Mouse (Mus musculus) urinary bladder, postnatal 14 days (tissue): ENCODE measurements around the gene Lce6a.

ENCODE experiments used
- DNase-seq: peaks from one replicate; pipeline ENCODE4 v3.0.0; 2021; ENCODE audit warnings: low spot score

The Lce6a gene

DNA sequence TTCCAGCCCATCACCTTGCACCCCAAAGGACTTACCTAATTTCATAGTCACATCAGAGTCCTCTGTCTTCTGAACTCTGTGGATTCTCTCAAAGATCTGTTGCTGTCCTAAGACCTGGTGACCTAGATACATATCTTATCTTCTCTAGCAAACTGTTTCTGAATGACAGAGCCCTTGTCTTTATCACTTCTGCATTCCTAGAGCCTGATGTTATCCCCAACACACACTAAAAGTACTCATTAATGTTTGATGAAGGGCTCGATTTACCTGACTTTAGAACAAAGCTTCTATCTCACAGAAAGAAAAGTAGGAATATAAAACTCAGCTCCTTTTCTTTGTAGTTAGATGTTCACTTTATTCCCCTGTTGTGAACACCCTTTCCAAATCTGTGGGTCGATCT lies at the start of gene Lce6a:
TSS of gene Lce6a (minus strand) at position 101 of the 400 bp plus-strand sequence.
- no peak for DNase-seq

DNA sequence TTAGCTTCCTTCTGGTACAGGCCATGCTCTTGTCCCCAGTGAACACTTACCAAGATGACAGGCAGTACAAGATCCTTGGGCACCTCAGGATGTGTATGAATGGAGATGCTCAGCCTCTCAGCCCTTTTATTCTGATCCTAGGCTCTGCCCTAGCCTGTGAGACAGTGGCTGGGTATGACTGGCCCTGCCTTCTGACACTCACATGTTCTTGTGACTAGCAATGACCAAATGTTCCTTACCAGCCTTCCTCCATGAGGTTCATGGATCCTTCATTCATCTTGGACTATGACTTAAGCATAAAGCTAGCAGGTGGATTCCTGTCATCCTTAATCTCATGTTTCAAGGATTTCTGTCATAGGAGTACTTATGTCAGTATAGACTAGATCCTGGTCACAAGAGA lies 48.8 kb upstream of the Lce6a start, which contains the start of gene Lce1a2:
TSS of gene Lce1a2 (minus strand) at position 101 of the 400 bp plus-strand sequence.
- no peak for DNase-seq

DNA sequence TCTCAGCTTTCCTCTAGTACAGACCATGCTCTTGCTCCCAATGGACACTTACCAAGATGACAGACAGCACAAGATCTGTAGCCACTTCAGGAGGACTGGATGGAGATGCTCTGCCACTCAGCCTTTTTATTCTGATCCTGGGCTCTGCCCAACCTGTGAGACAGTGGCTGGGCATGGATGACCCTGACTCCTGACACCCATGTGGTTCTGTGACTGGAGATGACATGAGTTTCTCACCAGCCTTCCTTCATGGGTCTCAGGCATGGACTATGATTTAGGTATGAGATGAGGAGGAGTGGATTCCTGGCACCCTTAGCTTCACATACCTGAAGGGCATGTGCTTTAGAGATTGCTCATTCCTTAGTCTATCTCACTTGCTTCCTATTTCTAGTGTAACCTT lies 35.4 kb upstream of the Lce6a start, which contains the start of gene Lce1b:
TSS of gene Lce1b (minus strand) at position 101 of the 400 bp plus-strand sequence.
- DNase-seq, result no peak

DNA sequence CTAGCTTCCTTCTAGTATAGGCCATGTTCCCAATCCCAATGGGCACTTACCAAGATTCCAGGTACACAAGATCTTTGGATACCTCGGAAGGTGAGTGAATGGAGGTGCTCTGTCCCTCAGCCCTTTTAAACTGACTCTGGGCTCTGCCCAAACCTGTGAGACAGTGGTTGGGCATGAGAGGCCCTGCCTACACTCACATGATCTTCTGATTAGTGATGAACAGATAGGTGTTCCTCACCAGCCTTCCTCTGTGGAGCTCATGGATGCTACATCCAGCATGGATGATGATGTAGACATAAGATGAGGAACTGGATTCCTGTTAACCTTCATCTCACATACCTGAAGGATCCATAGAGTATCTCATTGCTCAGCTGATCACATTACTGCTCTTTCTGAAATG lies 26.7 kb upstream of the Lce6a start, which contains the start of gene Lce1a1:
TSS of gene Lce1a1 (minus strand) at position 101 of the 400 bp plus-strand sequence.
- DNase-seq, result no peak

DNA sequence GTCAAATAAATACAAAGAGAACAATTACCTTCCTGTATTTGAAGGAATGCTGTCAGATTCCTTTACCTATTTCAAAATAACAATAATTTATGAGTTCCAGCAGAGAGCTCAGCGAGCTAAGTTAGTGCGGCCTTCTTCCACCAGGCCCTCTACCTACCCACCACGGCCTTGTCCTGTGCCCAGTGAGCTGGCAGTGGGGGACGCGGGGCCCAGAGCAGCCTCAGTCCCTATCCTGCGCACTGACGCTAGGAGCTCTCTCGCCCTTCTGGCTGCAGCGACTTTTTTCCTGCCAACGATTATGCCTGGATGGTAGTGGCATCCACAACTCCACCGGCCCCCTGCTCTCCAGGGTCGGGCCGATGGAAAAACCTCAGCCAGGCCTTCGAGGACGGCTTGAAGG lies 18.4 kb upstream of the Lce6a start:
- DNase-seq, result no peak

DNA sequence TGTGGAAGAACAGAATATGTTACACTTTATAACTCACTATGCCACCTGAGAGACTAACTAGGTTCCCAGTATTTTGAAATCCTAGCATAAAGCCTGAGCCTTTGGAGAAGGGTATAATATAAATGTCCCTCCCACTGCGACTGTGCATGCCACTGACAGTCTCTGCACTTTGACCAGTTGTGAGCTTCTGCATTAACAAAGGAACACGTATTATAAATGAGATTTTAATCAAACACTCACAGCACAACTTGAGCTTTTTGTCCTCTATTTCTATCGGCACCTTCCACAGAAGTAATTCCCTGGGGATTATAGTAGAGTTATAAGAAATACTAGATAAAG lies 17.2 kb upstream of the Lce6a start:
- no peak for DNase-seq

DNA sequence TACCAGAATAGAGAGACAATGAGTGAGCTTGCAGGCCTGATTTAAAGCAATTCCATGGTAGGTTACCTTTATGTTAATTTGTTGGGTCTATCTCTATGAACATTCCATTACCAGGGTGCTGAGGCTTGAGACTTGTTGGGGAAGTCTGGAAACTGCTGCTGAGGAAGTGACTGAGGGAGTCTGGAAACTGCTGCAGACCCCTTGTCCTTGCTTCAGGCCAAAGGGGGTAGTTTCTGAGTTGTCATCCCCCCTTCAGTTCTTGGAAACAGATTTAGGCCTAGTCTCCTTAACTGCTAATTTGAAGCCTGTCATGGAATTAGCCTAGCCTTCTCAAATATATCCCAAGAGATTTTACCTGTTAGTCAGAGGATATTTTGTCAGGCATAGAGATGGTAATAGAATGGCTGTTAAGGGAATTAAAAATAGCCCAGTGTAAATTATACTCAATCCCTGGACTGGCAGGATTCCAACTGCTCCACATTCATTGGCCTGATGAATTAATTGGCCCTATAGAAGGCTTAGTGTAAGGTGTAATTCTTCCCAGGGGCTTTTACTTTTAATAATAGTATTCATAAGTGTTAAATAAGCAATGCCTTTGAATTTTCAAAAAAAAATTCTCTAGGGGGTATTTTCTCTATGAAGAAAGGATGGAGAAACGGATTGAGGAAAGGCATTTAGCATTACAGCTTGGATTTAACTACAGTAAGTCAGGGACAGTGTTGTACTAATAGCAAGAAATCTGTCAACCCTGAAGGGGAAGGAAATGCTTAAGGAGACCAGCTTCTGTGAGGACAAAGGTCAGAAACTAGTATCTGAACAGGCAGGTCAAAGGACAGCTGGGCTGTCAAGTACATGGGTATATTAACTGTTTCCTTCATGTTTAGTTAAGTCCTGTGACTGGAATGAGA lies 16.5 kb upstream of the Lce6a start:
- DNase-seq, result no peak

DNA sequence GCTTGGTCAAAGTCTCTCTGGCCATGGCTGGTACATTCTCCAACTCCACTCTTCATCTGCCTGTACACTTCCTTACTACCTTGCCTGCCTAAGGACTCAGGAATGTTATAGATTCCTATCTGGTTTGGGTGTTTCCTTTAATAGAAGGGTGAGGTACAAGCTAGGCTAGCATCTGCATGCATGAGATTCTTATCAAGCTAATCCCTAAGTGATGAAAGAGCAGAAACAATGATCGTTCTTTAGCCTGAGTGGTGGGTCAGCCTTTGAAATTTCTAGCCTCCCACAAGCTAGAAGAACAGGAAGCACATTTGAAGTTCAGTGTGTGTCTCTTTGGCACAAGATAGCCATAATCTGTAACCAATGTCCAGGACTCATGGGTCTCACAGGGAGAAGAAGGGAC lies 11.7 kb downstream of the Lce6a start:
- DNase-seq, result no peak

DNA sequence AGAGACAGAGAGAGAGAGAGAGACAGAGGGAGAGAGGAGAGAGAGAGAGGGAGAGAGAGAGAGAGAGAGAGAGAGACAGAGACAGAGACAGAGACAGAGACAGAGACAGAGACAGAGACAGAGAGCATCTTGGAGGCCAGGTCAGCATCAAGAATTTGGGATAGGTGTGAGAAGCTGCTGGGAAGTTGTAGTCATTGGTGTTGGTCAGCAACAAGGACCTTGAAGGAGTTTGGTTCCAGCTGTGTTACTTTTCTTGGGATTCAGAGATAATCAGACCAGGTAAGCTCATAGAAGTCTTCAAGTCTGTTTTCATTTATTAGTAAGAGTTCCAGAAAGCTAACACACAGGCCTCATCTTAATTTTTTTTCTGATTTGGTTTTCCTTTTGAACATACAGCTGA lies 14.1 kb downstream of the Lce6a start, which contains the start of gene 2210017I01Rik:
TSS of gene 2210017I01Rik (minus strand) at position 101 of the 400 bp plus-strand sequence.
- DNase-seq, result no peak

DNA sequence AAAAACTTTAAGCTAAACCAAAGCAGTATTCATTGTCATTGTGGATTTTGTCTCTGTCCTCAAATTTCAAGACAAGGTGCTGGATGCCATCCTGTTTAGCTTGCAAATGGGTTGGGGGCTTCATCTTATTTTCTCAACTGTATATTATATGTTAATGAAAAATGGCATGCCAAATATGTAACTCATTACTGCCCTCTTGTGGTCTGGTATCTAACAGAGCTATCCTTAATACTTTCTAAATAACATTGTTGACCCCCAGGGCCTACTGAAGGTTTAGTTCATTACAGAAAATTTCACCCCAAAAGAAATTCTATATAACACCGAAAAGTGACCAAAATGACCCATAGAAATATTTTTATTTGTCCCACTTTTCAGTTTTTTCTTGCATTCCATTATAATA lies 19.3 kb downstream of the Lce6a start:
- DNase-seq, result no peak

DNA sequence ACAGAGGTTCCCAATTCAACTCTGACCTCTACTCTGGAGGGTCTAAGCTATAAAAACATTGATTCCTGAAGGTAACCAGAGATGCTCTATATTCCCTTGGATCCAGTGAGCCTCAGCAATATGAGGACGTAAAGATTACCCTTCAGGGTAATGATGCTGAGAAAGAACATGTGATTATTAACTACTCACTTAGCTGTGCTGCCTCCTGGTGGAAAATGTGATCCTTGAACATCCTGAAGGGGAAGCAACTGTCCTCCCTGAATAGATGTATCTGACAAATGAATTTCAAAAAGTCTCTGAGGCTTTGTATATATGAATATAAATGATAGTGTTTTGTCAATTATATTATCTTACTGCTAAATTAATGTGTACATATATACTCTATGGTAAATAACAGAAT lies 21.0 kb downstream of the Lce6a start:
- DNase-seq, result no peak

DNA sequence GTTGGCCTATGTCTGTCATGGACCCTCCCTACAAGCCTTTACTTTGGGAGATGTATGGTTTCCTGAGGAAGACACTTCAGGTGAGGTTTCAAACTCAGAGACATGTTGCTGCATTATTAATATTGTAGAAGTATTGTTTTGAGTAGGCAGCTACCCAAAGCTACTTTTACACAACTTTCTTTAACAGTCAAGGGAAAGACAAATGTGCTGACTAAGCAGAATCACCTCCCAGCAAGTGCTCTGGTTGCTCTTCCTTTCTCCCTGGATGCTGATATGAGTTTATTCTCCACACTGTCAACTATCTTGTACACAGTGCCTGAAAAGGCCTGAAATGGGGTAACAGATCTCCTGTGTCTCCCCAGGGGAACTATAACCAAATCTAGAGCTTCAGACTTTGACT lies 21.5 kb downstream of the Lce6a start:
- no peak for DNase-seq

DNA sequence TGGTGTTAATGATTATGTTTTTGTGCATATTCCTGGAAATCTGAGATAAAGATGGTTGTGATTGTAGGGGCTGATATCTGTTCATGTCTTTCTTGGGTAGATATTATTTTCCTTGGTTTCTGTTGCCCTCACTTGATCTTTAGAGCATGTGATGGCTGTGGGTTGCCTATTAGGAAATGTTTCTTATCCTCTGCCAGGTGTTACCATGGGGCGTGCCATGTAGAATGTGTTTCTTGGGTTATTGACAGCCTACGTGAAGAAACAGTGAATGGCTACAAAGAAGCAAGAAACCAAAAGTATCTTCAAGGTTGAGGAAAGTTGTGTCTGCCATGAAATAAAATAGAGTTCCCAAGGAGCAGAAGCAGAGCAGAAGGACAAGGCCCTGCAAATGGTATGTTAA lies 23.0 kb downstream of the Lce6a start:
- DNase-seq, result no peak

DNA sequence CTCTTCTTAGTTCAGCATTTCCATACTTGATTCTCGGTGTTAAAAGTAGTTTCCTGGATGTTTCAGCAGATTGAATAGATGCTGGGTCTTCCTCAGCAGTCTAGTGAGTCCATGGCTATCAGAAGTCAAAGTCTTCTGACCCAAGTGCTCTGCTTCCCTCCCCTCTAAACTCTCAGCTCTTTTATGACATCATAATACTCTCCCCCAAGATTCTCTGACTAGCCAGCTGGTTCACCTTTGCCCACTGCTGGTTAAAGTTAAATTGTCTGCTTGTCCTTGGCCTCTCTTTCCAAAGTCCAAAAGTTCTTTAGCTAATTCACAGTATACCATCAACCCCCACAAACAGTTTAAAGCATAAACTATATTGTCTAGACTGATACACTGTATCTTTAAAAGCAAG lies 32.6 kb downstream of the Lce6a start, which contains the start of gene Smcp:
TSS of gene Smcp (minus strand) at position 140 of the 400 bp plus-strand sequence.
- no peak for DNase-seq

DNA sequence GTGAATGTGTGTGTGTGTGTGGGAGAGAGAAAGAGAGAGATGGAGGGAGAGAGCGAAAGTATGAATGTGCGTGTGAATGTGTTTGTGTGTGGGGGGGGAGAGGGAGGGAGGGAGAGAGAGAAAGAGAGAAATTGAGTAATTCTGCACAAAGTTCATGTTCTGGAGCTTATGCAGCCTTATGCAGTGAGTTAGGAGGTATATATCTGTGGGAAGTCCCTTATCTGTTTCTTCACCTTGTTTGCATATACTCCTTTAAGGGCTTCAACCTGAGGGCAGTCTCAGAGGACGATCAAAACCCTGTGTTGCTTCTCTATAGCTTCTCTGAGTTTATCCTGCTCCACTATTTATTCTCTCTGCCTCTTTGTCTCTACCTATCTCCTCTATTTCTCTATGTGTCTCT lies 34.3 kb downstream of the Lce6a start:
- no peak for DNase-seq

DNA sequence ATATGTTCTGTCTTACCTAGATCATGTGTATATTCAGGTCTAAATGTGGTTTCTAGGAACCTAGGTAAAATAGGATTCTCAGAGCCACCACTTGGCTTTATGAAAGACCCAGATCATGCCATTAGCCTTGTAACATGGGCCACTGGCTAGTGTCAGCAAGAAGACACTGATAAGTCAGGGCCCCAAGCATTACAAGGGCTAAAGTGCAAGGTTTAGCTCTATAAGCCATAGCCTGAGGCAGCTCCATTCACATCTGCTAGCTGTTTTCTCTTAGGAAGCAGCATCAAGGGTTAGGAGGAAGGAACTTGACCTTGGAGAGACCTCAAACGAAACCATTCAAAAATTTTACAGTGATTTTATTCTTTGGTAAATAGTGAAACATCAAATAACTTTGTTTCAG lies 36.4 kb downstream of the Lce6a start:
- DNase-seq, result no peak

DNA sequence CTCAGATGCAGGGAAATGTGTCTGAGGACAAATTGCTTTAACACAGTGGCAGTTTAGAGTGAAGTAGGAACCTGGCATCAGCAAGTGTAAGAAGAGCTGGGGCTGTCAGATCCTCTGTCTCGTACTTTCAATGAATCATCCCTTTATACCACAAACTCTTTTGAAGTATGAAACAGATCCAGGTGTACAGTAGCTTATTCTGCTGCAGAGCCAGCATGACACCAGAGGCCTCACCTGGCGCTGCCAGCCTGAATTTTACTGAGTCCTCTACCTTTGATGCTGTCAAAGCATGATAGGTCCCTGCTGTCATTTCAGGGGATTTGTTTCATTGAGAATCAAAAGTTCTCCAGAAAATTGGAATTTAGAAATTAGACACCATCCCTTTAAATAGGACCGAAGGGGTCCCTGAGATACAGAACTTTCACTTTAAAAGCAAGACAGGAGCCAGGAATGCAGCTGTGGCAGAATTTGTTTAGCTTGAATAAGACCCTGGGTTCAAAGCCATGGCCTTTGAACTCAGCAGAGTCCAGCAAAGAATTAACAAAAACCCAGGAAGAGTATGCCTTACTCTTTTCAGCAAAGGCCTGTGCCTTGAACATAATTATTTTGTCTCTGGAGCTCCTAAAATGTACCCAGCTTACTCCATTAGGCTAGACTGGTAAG lies 38.2 kb downstream of the Lce6a start:
- no peak for DNase-seq

DNA sequence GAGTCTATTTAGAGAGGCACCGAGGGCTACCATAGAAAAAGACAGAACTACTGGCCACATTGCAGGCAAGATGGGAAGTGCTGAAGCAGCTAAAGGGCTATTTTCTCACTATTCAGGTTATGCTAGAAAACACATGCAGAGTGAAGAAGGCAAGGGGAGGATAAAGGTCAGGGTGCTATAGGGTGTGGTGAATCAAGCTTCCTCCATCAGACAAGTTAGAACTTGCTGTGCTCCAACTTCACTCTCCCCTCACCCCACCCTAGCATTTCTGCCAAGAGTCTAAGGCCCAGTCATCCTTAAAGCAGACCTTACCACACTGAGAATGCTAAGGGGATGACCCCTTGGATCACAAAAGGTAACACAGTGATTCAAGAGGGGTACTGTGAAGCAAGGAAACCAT lies 42.0 kb downstream of the Lce6a start:
- DNase-seq, result peak; percentile 61

DNA sequence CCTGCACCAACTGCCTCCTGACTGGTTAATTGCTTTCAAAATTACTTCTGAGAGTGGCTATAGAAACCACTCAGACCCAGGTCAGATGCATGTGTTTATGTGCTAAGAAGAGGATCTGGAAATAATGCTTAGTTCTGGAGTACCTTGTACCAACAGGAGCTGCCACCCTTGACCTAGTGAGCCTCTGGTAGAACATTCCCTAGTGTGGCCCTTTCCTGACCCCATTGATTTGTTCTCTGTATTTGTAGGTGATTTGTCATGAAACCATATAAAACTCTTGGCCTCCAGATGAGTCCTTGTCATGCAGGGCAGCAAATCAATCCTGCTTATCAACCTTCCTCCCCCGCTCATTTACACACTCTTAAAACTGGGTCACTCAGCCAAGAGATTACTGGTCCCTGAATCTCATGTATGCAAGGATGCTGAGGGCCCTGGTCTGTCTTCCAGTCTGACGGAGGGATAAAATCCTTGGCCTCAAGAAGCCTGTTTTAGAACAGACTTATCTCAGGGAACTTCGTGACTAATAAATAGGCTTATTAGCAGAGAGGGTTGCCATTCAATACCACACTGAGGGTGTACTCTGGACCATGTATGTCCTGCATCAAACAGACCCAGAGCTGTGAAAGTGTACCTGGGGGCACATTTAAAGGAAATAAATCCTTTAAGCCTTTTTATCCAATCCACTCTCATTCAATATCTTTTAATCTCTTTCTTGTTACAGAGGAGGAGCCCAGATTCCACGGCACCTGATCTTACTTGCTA lies 42.6 kb downstream of the Lce6a start:
- peak; percentile 43 for DNase-seq

DNA sequence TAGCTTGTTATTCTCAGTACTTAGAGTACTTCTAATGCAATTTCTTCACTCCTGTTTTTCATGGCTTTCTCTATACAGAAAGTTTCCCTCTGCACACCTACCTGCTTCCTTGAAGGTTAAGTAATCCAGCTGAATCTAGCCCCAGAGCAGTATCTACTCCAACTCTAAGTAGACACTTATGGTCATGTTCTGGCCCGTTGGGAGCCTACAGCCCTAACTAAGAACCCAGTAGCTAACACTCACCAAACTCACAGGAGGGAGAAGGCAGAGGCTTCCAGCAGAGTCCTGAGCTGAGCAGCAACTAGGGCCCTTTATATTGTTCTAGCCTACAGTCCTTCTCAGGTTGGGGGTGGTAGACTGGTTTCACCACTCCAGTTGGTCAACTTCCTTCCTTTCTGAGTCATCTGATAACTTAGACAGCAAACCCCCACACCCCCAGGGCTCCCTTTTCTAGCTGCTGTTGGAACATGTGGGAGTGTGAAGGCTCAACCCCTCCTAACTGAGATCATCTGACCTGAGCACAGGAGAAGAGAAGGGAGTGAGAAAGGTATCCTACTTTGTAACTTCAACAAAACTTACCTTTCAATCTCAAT lies 47.9 kb downstream of the Lce6a start, which contains the start of gene Ivl:
TSS of gene Ivl (minus strand) at position 287 of the 593 bp plus-strand sequence.
- peak; percentile 63 for DNase-seq

DNA sequence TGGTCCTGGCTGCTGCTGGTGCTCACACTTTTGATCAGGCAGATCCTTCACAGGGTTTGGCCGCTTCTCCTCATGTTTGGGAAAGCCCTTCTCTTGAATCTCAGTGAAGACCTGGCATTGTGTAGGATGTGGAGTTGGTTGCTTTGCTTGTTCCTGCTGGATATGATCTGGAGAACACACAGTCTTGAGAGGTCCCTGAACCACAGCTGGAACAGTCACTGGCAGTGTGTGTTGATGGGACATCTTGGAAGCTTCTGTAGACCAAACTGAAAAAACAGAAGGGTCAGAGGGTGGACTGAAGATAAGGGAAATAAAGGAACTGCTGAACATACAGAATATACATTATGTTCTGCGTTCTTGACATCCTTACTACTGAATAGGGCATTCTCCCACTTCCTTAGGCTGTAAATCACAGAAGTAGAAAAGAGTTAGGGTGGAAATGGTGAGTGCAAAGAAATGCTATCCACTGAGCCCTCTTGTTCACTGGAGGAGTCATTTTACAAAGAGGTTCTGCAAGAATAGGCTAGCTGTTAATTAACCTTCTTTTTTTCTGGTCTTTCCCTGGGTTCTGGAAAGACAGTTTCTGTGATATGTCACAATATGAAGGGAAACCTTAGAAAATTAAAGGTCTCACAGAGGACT lies 48.8 kb downstream of the Lce6a start:
- DNase-seq, result no peak
